Mouse (Mus musculus) MEL (cell line): Measurements from ENCODE around the gene Lmntd1. TPM values are rescaled to one million over a fixed set of nuclear protein-coding genes. Genes with fewer than 3 reads are reported as not detected.

ENCODE experiments used
- DNase-seq: peaks from one replicate; pipeline ENCODE4 v3.0.0; 2011; ENCODE audit warnings: low read depth, low spot score
- H3K27ac ChIP-seq: 2 replicates; pipeline ENCODE4 v1.5.1; 2012; ENCODE audit warnings: low read depth, mild to moderate bottlenecking, control low read depth, low read length, moderate library complexity; ENCODE audit not compliant: control insufficient read depth
- H3K27me3 ChIP-seq, 2 experiments: fragments of 150-350 bp in 1 of 2; sonication (generic) in 1 of 2; 2 replicates each; pipeline ENCODE4 v1.6.1; 2012; ENCODE audit warnings: low read length in 2 of 2, mild to moderate bottlenecking in 2 of 2, improper control_type of control experiment in 1 of 2, moderate library complexity in 1 of 2; ENCODE audit not compliant: insufficient read depth in 2 of 2, control insufficient read depth in 1 of 2
- H3K36me3 ChIP-seq, 2 experiments: 2 replicates each; pipeline ENCODE4 v1.6.1; 2012 to 2014; ENCODE audit warnings: low read length in 2 of 2, improper control_type of control experiment in 1 of 2, inconsistent platforms in 1 of 2, mild to moderate bottlenecking in 1 of 2; ENCODE audit not compliant: insufficient read depth in 2 of 2, control insufficient read depth in 1 of 2
- H3K4me1 ChIP-seq, 2 experiments: fragments of 150-350 bp in 1 of 2; sonication (generic) in 1 of 2; 2 replicates each; pipeline ENCODE4 v1.6.1; 2012; ENCODE audit warnings: low read length in 2 of 2, improper control_type of control experiment in 1 of 2, mild to moderate bottlenecking in 1 of 2; ENCODE audit not compliant: insufficient read depth in 2 of 2, control insufficient read depth in 1 of 2
- H3K4me3 ChIP-seq, 2 experiments: fragments of 150-350 bp in 1 of 2; sonication (generic) in 1 of 2; 2 replicates each; pipeline ENCODE4 v1.5.1; 2012; ENCODE audit warnings: low read depth in 2 of 2, low read length in 2 of 2, mild to moderate bottlenecking in 2 of 2, moderate library complexity in 2 of 2, control low read depth in 1 of 2, improper control_type of control experiment in 1 of 2; ENCODE audit not compliant: control insufficient read depth in 1 of 2, insufficient read depth in 1 of 2
- H3K79me2 ChIP-seq: 2 replicates; pipeline ENCODE4 v1.6.1; 2012; ENCODE audit warnings: mild to moderate bottlenecking, low read length, moderate library complexity; ENCODE audit not compliant: control insufficient read depth, poor library complexity, insufficient read depth
- H3K9ac ChIP-seq: 2 replicates; pipeline ENCODE4 v1.6.1; 2012; ENCODE audit warnings: low read depth, mild to moderate bottlenecking, control low read depth, low read length, moderate library complexity; ENCODE audit not compliant: control insufficient read depth, poor library complexity, severe bottlenecking
- H3K9me3 ChIP-seq: fragments of 150-350 bp; sonication (generic); replicated peaks from 2 replicates; pipeline ENCODE4 v1.6.1; 2012; ENCODE audit warnings: mild to moderate bottlenecking, low read length, improper control_type of control experiment, moderate library complexity; ENCODE audit not compliant: insufficient read depth
- CHD2 ChIP-seq: IDR thresholded peaks from 2 replicates; pipeline ENCODE4 v1.6.1; 2011; ENCODE audit warnings: low read length, improper control_type of control experiment
- CTCF ChIP-seq, 3 experiments: IDR thresholded peaks in 2 of 3; conservative IDR thresholded peaks in 1 of 3; 2 replicates each; pipeline ENCODE4 v1.5.1; 2011 to 2012; ENCODE audit warnings: low read length in 3 of 3, low read depth in 2 of 3, mild to moderate bottlenecking in 2 of 3, improper control_type of control experiment in 1 of 3, inconsistent platforms in 1 of 3, mixed read lengths in 1 of 3, moderate library complexity in 1 of 3; ENCODE audit not compliant: control insufficient read depth in 1 of 3, insufficient read depth in 1 of 3, poor library complexity in 1 of 3, severe bottlenecking in 1 of 3
- ELF1 ChIP-seq: IDR thresholded peaks from 2 replicates; pipeline ENCODE4 v1.6.1; 2014; ENCODE audit warnings: low read depth, mild to moderate bottlenecking, inconsistent platforms, low read length, improper control_type of control experiment, moderate library complexity
- GABPA ChIP-seq: IDR thresholded peaks from 2 replicates; pipeline ENCODE4 v1.6.1; 2012; ENCODE audit warnings: low read depth, mild to moderate bottlenecking, inconsistent platforms, low read length, improper control_type of control experiment, moderate library complexity
- HCFC1 ChIP-seq: IDR thresholded peaks from 2 replicates; pipeline ENCODE4 v1.6.1; 2012; ENCODE audit warnings: low read depth, mild to moderate bottlenecking, inconsistent platforms, low read length, improper control_type of control experiment, moderate library complexity
- KAT2A ChIP-seq: conservative IDR thresholded peaks from 2 replicates; pipeline ENCODE4 v1.6.1; 2012; ENCODE audit warnings: low read depth, low read length, improper control_type of control experiment, inconsistent platforms
- MAX ChIP-seq: IDR thresholded peaks from 2 replicates; pipeline ENCODE4 v1.6.1; 2011; ENCODE audit warnings: low read length, improper control_type of control experiment
- MAZ ChIP-seq: IDR thresholded peaks from 2 replicates; pipeline ENCODE4 v1.6.1; 2012; ENCODE audit warnings: low read depth, mild to moderate bottlenecking, inconsistent platforms, low read length, improper control_type of control experiment
- MEF2A ChIP-seq: IDR thresholded peaks from 2 replicates; pipeline ENCODE4 v1.6.1; 2014; ENCODE audit warnings: low read depth, mild to moderate bottlenecking, inconsistent platforms, low read length, improper control_type of control experiment; ENCODE audit not compliant: poor library complexity, insufficient replicate concordance, severe bottlenecking; ENCODE audit errors: extremely low read depth
- NRF1 ChIP-seq: IDR thresholded peaks from 2 replicates; pipeline ENCODE4 v1.6.1; 2014; ENCODE audit warnings: low read depth, mild to moderate bottlenecking, inconsistent platforms, low read length, improper control_type of control experiment, moderate library complexity; ENCODE audit not compliant: poor library complexity, insufficient read depth, severe bottlenecking
- SMC3 ChIP-seq: IDR thresholded peaks from 2 replicates; pipeline ENCODE4 v1.6.1; 2011; ENCODE audit warnings: low read depth, low read length, improper control_type of control experiment
- TAL1 ChIP-seq: IDR thresholded peaks from 2 replicates; pipeline ENCODE4 v1.6.1; 2012; ENCODE audit warnings: mild to moderate bottlenecking, inconsistent platforms, low read length, moderate library complexity, mixed read lengths
- ZC3H11A ChIP-seq: IDR thresholded peaks from 2 replicates; pipeline ENCODE4 v1.6.1; 2012; ENCODE audit warnings: low read depth, mild to moderate bottlenecking, inconsistent platforms, low read length, improper control_type of control experiment
- ZKSCAN1 ChIP-seq: IDR thresholded peaks from 2 replicates; pipeline ENCODE4 v1.6.1; 2012; ENCODE audit warnings: low read depth, mild to moderate bottlenecking, inconsistent platforms, low read length, improper control_type of control experiment, moderate library complexity
- polyA plus RNA-seq, 2 experiments: library from polyadenylated mRNA; stranded (reverse) in 1 of 2; unstranded in 1 of 2; fragments of >175 nt in 1 of 2; fragments of >200 nt in 1 of 2; gene quantifications; 2 replicates each; pipeline versions ENCODE4 v1.2.1 to v1.2.4; 2012; ENCODE audit warnings: low replicate concordance in 2 of 2, low read depth in 1 of 2; ENCODE audit not compliant: insufficient read length in 2 of 2, insufficient read depth in 1 of 2, missing spikeins in 1 of 2
- total RNA-seq: library from RNA; depleted of rRNA; stranded (reverse); fragments of 300-350 nt; gene quantifications from 2 replicates; pipeline ENCODE4 v1.2.3, GENCODE M21; 2012

Lmntd1 gene
- total and polyA plus RNA-seq, 3 experiments: not detected

- Histone ChIP-seq H3K27ac (no peak overlapping the region), H3K79me2 (no peaks in the 10 kb centered on the region), H3K4me3 (no peak overlapping the region), H3K9me3 (no peaks in the 10 kb centered on the region), H3K27me3 (no peaks in the 10 kb centered on the region), H3K4me1 (no peaks in the 10 kb centered on the region), H3K9ac (no peak overlapping the region), H3K36me3 (no peaks in the 10 kb centered on the region)
- TF ChIP-seq ELF1 (no peak), TAL1 (no peak), CHD2 (no peak)
- no peak for DNase-seq
Observed at GRCm38 (mm10) chr6:145445380-145445779, 168.7 kb downstream of the Lmntd1 start.

DNA sequence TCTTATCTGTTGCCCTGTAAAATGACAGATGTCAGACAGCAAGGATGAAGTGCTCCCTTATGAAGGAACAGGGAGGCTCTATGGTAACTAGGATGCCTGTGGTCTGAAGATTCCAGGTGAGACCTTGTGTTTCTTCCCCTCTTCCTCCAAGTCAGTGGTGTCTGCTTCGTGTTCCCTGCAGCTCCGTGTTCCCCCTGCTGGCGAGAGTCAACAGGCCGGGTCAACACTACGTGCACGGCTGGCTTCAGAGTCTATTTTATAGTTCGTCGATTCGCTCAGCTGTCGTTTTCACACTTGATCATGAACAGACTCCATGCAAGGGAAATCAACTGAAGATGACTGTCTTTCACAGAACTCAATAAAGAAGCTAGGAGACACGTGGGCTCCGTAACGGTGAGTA lies 171.3 kb downstream of the Lmntd1 start:
- Histone ChIP-seq H3K27ac (no peak overlapping the region), H3K4me3 (no peak overlapping the region), H3K27me3 (no peaks in the 10 kb centered on the region), H3K79me2 (no peaks in the 10 kb centered on the region), H3K4me1 (no peaks in the 10 kb centered on the region), H3K9ac (no peak overlapping the region), H3K9me3 (no peaks in the 10 kb centered on the region), H3K36me3 (no peaks in the 10 kb centered on the region)
- TF ChIP-seq ZKSCAN1: no peak
- no peak for TF ChIP-seq MAX
- TF ChIP-seq MEF2A: no peak
- no peak for TF ChIP-seq ZC3H11A
- no peak for TF ChIP-seq GABPA
- no peak for DNase-seq

GRCm38 (mm10) chr6:145441416-145442110 lies 172.6 kb downstream of the Lmntd1 start:
- DNase-seq: no peak
- H3K27me3 ChIP-seq: no peaks in the 10 kb centered on the region
- no peaks in the 10 kb centered on the region for H3K36me3 ChIP-seq
- H3K9me3 ChIP-seq: no peaks in the 10 kb centered on the region
- no peak overlapping the region for H3K4me3 ChIP-seq
- H3K27ac ChIP-seq: no peak overlapping the region
- TF ChIP-seq NRF1: no peak
- no peak for TF ChIP-seq ELF1
- no peak for TF ChIP-seq MAX
- no peak for TF ChIP-seq KAT2A
- TF ChIP-seq MAZ: no peak
- TF ChIP-seq CTCF (IDR thresholded peaks at IDR 0.05 in 2 of 3, conservative IDR thresholded peaks at IDR 0.05 in 1 of 3; ENCODE audit: control insufficient read depth in 1 of 3, insufficient read depth in 1 of 3, low read depth in 2 of 3, low read length in 3 of 3, poor library complexity in 1 of 3, severe bottlenecking in 1 of 3): no peak
- no peak for TF ChIP-seq SMC3
- no peak for TF ChIP-seq HCFC1
- TF ChIP-seq, all 39 proteins: peak for 0
- Histone ChIP-seq H3K9ac (no peak overlapping the region), H3K79me2 (no peaks in the 10 kb centered on the region), H3K4me1 (no peaks in the 10 kb centered on the region)
